Mouse (Mus musculus) heart, postnatal 0 days (tissue): Measurements from ENCODE around the gene Npff. TPM values are rescaled to one million over a fixed set of nuclear protein-coding genes. Genes with fewer than 3 reads are reported as not detected.

ENCODE experiments used
- ATAC-seq: fragments of 200-750 bp; cut with Nextera tagmentation; 2 replicates; pipeline ENCODE4 v1.8.0; 2017; ENCODE audit warnings: low read depth, moderate number of reproducible peaks, moderate library complexity; ENCODE audit not compliant: insufficient read depth
- DNase-seq: peaks from one replicate; pipeline ENCODE4 v3.0.0-alpha.2; 2016; ENCODE audit warnings: low spot score
- H3K27ac ChIP-seq: fragments of 300-500 bp; sonication (generic); 2 replicates; pipeline ENCODE4 v1.5.1; 2014; ENCODE audit warnings: low read depth, mild to moderate bottlenecking
- H3K27me3 ChIP-seq: fragments of 300-500 bp; sonication (generic); 2 replicates; pipeline ENCODE4 v1.6.1; 2014; ENCODE audit warnings: low read length, mixed read lengths; ENCODE audit not compliant: control insufficient read depth, insufficient read depth
- H3K36me3 ChIP-seq: fragments of 300-500 bp; sonication (generic); replicated peaks from 2 replicates; pipeline ENCODE4 v1.6.1; 2014; ENCODE audit warnings: low read length, mixed read lengths; ENCODE audit not compliant: control insufficient read depth, insufficient read depth
- H3K4me1 ChIP-seq: fragments of 300-500 bp; sonication (generic); 2 replicates; pipeline ENCODE4 v1.6.1; 2014; ENCODE audit warnings: antibody characterized with exemption; ENCODE audit not compliant: control insufficient read depth, insufficient read depth
- H3K4me2 ChIP-seq: fragments of 300-500 bp; sonication (generic); 2 replicates; pipeline ENCODE4 v1.6.1; 2014; ENCODE audit warnings: low read depth, mild to moderate bottlenecking, low read length, moderate library complexity
- H3K4me3 ChIP-seq: fragments of 300-500 bp; sonication (generic); 2 replicates; pipeline ENCODE4 v1.5.1; 2014; ENCODE audit warnings: low read depth, low read length
- H3K9ac ChIP-seq: fragments of 300-500 bp; sonication (generic); replicated peaks from 2 replicates; pipeline ENCODE4 v1.6.1; 2014; ENCODE audit warnings: low read depth, low read length, mixed read lengths
- H3K9me3 ChIP-seq: fragments of 300-500 bp; sonication (generic); replicated peaks from 2 replicates; pipeline ENCODE4 v1.6.1; 2016; ENCODE audit warnings: low read length; ENCODE audit not compliant: control insufficient read depth
- CTCF ChIP-seq: IDR thresholded peaks from 2 replicates; pipeline ENCODE4 v1.5.1; 2016; ENCODE audit warnings: antibody characterized with exemption, control low read depth, low read depth
- EP300 ChIP-seq: IDR thresholded peaks from 2 replicates; pipeline ENCODE4 v1.6.1; 2016; ENCODE audit warnings: antibody characterized with exemption, low read depth
- WGBS: fragments of 180-500 bp; shearing (Covaris S2); extraction: QIAGEN DNeasy Blood & Tissue Kit; methylation state at CpG from one replicate; pipeline ENCODE4 v1.1.7; 2014; 5-methylcytosine and 5-hydroxymethylcytosine counted together
- polyA plus RNA-seq: library from polyadenylated mRNA; unstranded; fragments of >200 nt; fragmentation: Nextera tagmentation; extraction: Ambion mirVana; gene quantifications from 2 replicates; pipeline ENCODE4 v1.2.1, GENCODE M21; 2015
- total RNA-seq: library from RNA; depleted of rRNA; stranded (reverse); fragments of >200 nt; gene quantifications from 2 replicates; pipeline ENCODE4 v1.2.3, GENCODE M21; 2014; ENCODE audit warnings: low replicate concordance

Npff gene
- total and polyA plus RNA-seq, 2 experiments from 2014 or later, result 0.84 to 0.89 TPM

DNA sequence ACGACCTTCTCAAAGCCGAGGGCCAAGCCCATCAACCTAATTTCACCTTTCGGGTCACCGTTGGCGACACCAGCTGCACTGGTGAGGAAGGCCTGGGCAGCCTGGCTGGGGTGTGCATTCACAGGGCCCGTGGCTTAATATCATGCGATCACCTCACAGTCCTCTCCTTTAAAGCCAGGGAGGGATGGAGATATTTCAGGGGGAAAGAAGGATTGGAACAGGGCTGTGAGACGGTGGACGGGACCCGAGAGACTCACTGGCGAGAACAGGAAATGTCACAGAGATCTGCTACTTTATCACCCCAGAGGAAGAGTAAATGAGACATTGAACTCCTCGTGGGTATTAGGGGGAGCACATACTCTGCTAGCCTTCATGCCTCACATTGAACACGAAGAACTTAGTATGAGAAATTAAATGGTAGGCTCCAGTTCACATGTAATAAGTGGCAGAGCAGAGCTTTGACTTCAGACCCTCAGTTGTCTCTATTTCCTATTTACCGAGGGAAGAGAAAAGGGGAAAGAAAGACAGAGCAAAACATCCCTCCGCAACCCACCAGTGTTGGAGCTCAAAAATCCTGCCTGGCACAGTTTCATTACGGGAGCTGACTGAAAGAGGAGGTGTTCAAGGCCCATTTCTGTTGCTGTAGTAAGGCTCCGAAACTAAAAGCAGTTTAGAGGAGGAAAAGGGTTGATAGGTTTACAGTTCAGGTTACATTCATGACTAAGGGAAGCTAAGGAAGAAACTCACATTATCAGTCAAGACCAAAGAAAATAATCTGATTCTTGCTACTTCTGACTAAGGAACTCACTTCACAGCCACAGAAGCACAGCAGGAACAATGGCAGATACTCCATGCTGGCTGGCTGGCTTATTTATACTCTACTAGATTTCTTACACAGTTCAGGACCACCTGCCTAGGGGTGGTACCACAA lies 5.3 kb downstream of the Npff start:
- no peak for DNase-seq
- Histone ChIP-seq H3K9me3 (no peaks in the 10 kb centered on the region), H3K27me3 (no peaks in the 10 kb centered on the region), H3K4me2 (peak overlapping the region; percentile 93), H3K4me3 (peak overlapping the region; percentile 61), H3K36me3 (peaks cover 26% of the 10 kb centered on the region), H3K9ac (peak overlapping the region; percentile 79), H3K27ac (peak overlapping the region; percentile 99), H3K4me1 (peaks cover 23% of the 10 kb centered on the region)
- 50% methylated on average over 16 of the region's 17 CpGs for WGBS
- TF ChIP-seq EP300 (no peak), CTCF (no peak)
- no peak for ATAC-seq

DNA sequence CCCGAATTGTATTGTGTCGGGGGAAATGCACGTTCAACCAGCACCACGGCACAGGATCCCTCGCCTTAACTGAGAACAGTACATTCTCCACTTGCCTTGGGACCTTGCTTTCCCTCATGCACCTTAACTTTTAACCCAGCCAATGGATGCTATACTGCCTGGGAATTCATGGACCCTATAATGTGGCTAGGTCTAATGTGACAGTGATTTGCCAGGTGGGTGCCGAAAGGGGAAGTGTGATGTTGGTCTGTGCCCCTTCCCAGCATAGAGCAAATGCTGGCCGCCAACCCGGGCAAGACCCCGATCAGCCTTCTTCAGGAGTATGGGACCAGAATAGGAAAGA lies 5.9 kb downstream of the Npff start:
- ATAC-seq, result no peak
- Histone ChIP-seq H3K27me3 (no peaks in the 10 kb centered on the region), H3K4me1 (peaks cover 23% of the 10 kb centered on the region), H3K4me3 (peak overlapping the region; percentile 61), H3K9ac (peak overlapping the region; percentile 79), H3K27ac (peak overlapping the region; percentile 99), H3K9me3 (no peaks in the 10 kb centered on the region), H3K4me2 (peak overlapping the region; percentile 93), H3K36me3 (peaks cover 21% of the 10 kb centered on the region)
- no peak for DNase-seq
- WGBS, result 9% methylated on average over 9 of the region's 9 CpGs
- TF ChIP-seq EP300 (no peak), CTCF (no peak)

- peaks cover 17% of the 10 kb centered on the region for H3K36me3 ChIP-seq
- peak within 1 kb of the TSS; percentile 61 for H3K4me3 ChIP-seq
- DNase-seq (peak; percentile 99), ATAC-seq (peak; percentile 88)
- WGBS, result under 1% methylated on average over 60 of the region's 60 CpGs
- peaks cover 23% of the 10 kb centered on the region for H3K4me1 ChIP-seq
- H3K9me3 ChIP-seq, result no peaks in the 10 kb centered on the region
- peak within 1 kb of the TSS; percentile 99 for H3K27ac ChIP-seq
- peak within 1 kb of the TSS; percentile 79 for H3K9ac ChIP-seq
- TF ChIP-seq CTCF (no peak), EP300 (peak; percentile 91)
- no peaks in the 10 kb centered on the region for H3K27me3 ChIP-seq
- H3K4me2 ChIP-seq, result peak within 1 kb of the TSS; percentile 93
Observed at GRCm38 (mm10) chr15:102517976-102518858, 6.5 kb downstream of the Npff start, which contains the start of gene Tarbp2. Gene Tarbp2 (plus strand): TSS chr15:102518192.

GRCm38 (mm10) chr15:102517631-102517975 lies 7.1 kb downstream of the Npff start:
- Histone ChIP-seq H3K9me3 (no peaks in the 10 kb centered on the region), H3K9ac (peak overlapping the region; percentile 58), H3K27me3 (no peaks in the 10 kb centered on the region), H3K27ac (peak overlapping the region; percentile 99), H3K4me3 (peak overlapping the region; percentile 61), H3K4me2 (peak overlapping the region; percentile 93), H3K4me1 (peaks cover 23% of the 10 kb centered on the region), H3K36me3 (peaks cover 16% of the 10 kb centered on the region)
- ATAC-seq (no peak), DNase-seq (no peak)
- WGBS, result 0% methylated on average over 10 of the region's 10 CpGs
- TF ChIP-seq CTCF, result no peak
- no peak for TF ChIP-seq EP300

DNA sequence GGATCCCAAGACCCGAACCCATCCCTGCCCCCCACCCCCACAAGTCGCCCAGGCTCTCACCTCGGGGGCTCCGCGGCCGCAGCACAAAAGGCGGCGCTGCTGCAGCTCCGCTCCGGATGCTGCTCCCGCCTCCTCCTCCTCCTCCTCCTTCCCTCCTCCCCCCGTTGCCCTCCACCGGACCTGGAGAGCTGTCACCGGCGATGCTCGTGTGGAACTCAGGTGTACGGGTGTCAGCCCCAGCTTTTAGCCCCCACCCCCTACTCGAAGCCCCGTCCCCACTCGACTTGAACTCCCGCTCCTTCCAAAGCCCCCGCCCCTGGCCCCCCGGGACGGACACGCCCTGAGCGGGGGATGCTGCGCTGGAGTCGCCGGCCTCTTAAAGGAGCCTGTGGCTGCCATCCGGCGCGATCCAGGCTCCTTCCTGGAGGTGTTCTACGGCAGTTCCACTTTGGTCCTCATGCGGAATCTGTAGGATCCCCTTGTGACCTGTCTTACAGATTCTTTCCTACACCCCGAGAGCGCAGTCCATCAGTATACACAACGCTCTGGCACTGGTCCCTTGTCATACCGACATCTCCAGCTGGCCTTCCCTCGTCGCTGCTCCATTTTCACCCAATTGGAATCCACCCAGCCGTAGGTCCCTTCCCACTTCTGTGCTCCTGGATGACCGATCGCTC lies 7.9 kb downstream of the Npff start, which contains the start of gene Map3k12:
TSS of gene Map3k12 (minus strand) at position 337 of the 677 bp plus-strand sequence.
- DNase-seq, result peak; percentile 77
- H3K27me3 ChIP-seq, result no peaks in the 10 kb centered on the region
- TF ChIP-seq CTCF (no peak), EP300 (no peak)
- under 1% methylated on average over 43 of the region's 43 CpGs for WGBS
- H3K9ac ChIP-seq, result peak within 1 kb of the TSS; percentile 58
- peak within 1 kb of the TSS; percentile 61 for H3K4me3 ChIP-seq
- peaks cover 9% of the 10 kb centered on the region for H3K36me3 ChIP-seq
- ATAC-seq, result no peak
- H3K9me3 ChIP-seq, result no peaks in the 10 kb centered on the region
- peak within 1 kb of the TSS; percentile 93 for H3K4me2 ChIP-seq
- peak within 1 kb of the TSS; percentile 99 for H3K27ac ChIP-seq
- peaks cover 23% of the 10 kb centered on the region for H3K4me1 ChIP-seq
